Mouse (Mus musculus) forebrain, embryonic 14.5 days (tissue): ENCODE data around the gene Myrfl. TPM values are rescaled to one million over a fixed set of nuclear protein-coding genes. Genes with fewer than 3 reads are reported as not detected.

ENCODE experiments used
- ATAC-seq: fragments of 200-750 bp; cut with Nextera tagmentation; 2 replicates; pipeline ENCODE4 v1.8.0; 2017; ENCODE audit warnings: mild to moderate bottlenecking, moderate library complexity
- DNase-seq: peaks from one replicate; pipeline ENCODE4 v3.0.0-alpha.2; 2015; ENCODE audit warnings: low spot score
- H3K27ac ChIP-seq: fragments of 300-500 bp; sonication (generic); 2 replicates; pipeline ENCODE4 v1.5.1; 2014; ENCODE audit warnings: low read depth, mild to moderate bottlenecking, control low read depth, low read length, moderate library complexity
- H3K27me3 ChIP-seq: fragments of 300-500 bp; sonication (generic); replicated peaks from 2 replicates; pipeline ENCODE4 v1.6.1; 2014; ENCODE audit warnings: low read length, control low read depth, mixed read lengths; ENCODE audit not compliant: control insufficient read depth, insufficient read depth
- H3K36me3 ChIP-seq: fragments of 300-500 bp; sonication (generic); 2 replicates; pipeline ENCODE4 v1.6.1; 2014; ENCODE audit warnings: low read length, control low read depth; ENCODE audit not compliant: control insufficient read depth, insufficient read depth
- H3K4me1 ChIP-seq: fragments of 300-500 bp; sonication (generic); 2 replicates; pipeline ENCODE4 v1.6.1; 2014; ENCODE audit warnings: antibody characterized with exemption, low read length, control low read depth; ENCODE audit not compliant: control insufficient read depth, insufficient read depth
- H3K4me2 ChIP-seq: fragments of 300-500 bp; sonication (generic); 2 replicates; pipeline ENCODE4 v1.6.1; 2014; ENCODE audit warnings: mild to moderate bottlenecking, control low read depth, low read length
- H3K4me3 ChIP-seq: fragments of 300-500 bp; sonication (generic); 2 replicates; pipeline ENCODE4 v1.5.1; 2014; ENCODE audit warnings: low read depth, low read length, control low read depth
- H3K9ac ChIP-seq: fragments of 300-500 bp; sonication (generic); 2 replicates; pipeline ENCODE4 v1.6.1; 2014; ENCODE audit warnings: mild to moderate bottlenecking, low read length, control low read depth, moderate library complexity
- H3K9me3 ChIP-seq: fragments of 300-500 bp; sonication (generic); replicated peaks from 2 replicates; pipeline ENCODE4 v1.6.1; 2016; ENCODE audit warnings: low read length, control low read depth, mixed read lengths; ENCODE audit not compliant: control insufficient read depth
- whole genome bisulfite sequencing: fragments of 180-500 bp; shearing (Covaris S2); extraction: QIAGEN DNeasy Blood & Tissue Kit; methylation state at CpG from one replicate; pipeline ENCODE4 v1.1.7; 2014; 5-methylcytosine and 5-hydroxymethylcytosine counted together
- polyA plus RNA-seq: library from polyadenylated mRNA; unstranded; fragments of >200 nt; fragmentation: Nextera tagmentation; extraction: Ambion mirVana; gene quantifications from 2 replicates; pipeline ENCODE4 v1.2.1, GENCODE M21; 2014

The Myrfl gene
- polyA plus RNA-seq, 1 experiment from 2014 or later, result 0.06 TPM

DNA sequence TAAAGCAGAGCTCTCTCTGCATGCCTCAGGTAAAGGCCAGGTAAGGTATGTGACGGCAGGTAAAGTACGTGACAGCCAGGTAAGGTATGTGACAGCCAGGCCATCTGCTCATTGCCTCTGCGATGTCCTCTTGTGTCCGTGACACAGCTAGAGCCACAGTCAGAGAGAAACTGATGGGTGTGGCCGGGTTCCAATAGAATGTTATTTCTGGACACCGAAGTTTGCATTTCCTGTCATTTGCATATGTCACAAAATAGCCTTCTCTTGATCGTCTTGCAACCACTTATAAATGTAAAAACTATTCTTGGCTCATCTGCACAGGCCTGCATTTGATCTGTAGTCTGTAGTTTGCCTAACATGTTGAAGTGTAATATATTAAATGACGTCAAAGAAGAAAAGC is 154.5 kb downstream of the Myrfl start:
- 93% methylated on average over 8 of the region's 8 CpGs for WGBS
- no peak overlapping the region for H3K4me3 ChIP-seq
- H3K4me1 ChIP-seq, result no peaks in the 10 kb centered on the region
- DNase-seq (no peak), ATAC-seq (no peak)
- no peaks in the 10 kb centered on the region for H3K27me3 ChIP-seq
- no peaks in the 10 kb centered on the region for H3K36me3 ChIP-seq
- no peak overlapping the region for H3K4me2 ChIP-seq
- H3K27ac ChIP-seq, result no peak overlapping the region
- no peak overlapping the region for H3K9ac ChIP-seq
- no peaks in the 10 kb centered on the region for H3K9me3 ChIP-seq

DNA sequence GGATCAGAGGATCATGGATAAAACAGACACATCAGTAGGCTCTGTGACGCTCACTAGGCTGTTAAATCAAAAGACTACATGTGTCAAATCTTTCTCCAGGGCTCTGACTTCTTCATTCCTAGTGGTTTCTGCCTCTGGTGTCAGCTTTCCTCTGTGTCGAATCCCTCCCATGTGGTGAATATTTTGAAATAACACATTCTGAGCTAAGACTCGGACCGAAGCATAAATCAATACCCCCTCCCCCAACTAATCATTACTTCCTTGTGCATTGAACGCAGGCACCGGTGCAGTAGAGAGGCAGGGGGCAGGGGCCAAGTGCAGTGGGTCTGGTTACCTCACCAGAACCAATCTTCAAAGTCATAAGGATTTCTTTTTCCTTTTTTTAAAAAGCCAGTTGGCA is 155.4 kb downstream of the Myrfl start:
- no peaks in the 10 kb centered on the region for H3K36me3 ChIP-seq
- no peak for ATAC-seq
- no peak overlapping the region for H3K4me3 ChIP-seq
- no peak overlapping the region for H3K9ac ChIP-seq
- H3K27ac ChIP-seq, result no peak overlapping the region
- no peaks in the 10 kb centered on the region for H3K4me1 ChIP-seq
- no peaks in the 10 kb centered on the region for H3K9me3 ChIP-seq
- WGBS, result 88% methylated on average over 6 of the region's 6 CpGs
- DNase-seq, result no peak
- H3K4me2 ChIP-seq, result no peak overlapping the region
- H3K27me3 ChIP-seq, result no peaks in the 10 kb centered on the region

GRCm38 (mm10) chr10:116740073-116740472 is 156.6 kb downstream of the Myrfl start:
- no peak for ATAC-seq
- Histone ChIP-seq H3K4me3 (no peak overlapping the region), H3K4me1 (no peaks in the 10 kb centered on the region), H3K9ac (no peak overlapping the region), H3K27me3 (no peaks in the 10 kb centered on the region), H3K27ac (no peak overlapping the region), H3K9me3 (no peaks in the 10 kb centered on the region), H3K4me2 (no peak overlapping the region), H3K36me3 (no peaks in the 10 kb centered on the region)
- peak; percentile 14 for DNase-seq
- WGBS, result 84% methylated on average over 7 of the region's 7 CpGs

- Histone ChIP-seq H3K27me3 (no peaks in the 10 kb centered on the region), H3K4me2 (no peak overlapping the region), H3K9me3 (no peaks in the 10 kb centered on the region), H3K27ac (no peak overlapping the region), H3K4me3 (no peak overlapping the region), H3K4me1 (no peaks in the 10 kb centered on the region), H3K9ac (no peak overlapping the region), H3K36me3 (no peaks in the 10 kb centered on the region)
- no peak for DNase-seq
- 90% methylated on average over 8 of the region's 8 CpGs for WGBS
- ATAC-seq, result no peak
Measured at GRCm38 (mm10) chr10:116738533-116738932, 158.2 kb downstream of the Myrfl start.

- 86% methylated on average over 8 of the region's 8 CpGs for WGBS
- no peaks in the 10 kb centered on the region for H3K9me3 ChIP-seq
- no peak overlapping the region for H3K4me2 ChIP-seq
- ATAC-seq (no peak), DNase-seq (peak; percentile 26)
- no peaks in the 10 kb centered on the region for H3K36me3 ChIP-seq
- H3K9ac ChIP-seq, result no peak overlapping the region
- no peak overlapping the region for H3K4me3 ChIP-seq
- H3K27me3 ChIP-seq, result no peaks in the 10 kb centered on the region
- no peaks in the 10 kb centered on the region for H3K4me1 ChIP-seq
- no peak overlapping the region for H3K27ac ChIP-seq
Measured at GRCm38 (mm10) chr10:116735607-116736006, 161.1 kb downstream of the Myrfl start.

DNA sequence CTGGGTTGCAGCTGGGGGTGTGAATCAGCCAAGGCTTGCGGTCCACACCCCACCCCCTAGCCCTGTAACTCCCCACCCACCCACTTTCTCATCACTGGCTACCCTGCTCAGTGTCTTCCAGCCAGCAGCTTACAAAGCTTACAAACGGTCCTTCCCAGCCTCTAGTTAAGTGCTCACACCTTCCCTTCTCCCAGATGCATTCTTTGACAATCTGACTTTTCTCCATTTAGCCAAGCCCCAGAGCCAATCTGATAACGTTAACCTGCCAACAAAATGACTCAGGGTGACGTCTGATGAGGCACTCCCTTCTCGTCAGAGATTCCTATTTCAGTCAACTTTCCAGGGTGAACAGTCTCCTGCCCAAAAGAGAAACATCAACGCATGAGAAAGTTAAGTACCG is 163.1 kb downstream of the Myrfl start:
- 85% methylated on average over 7 of the region's 7 CpGs for WGBS
- ATAC-seq (no peak), DNase-seq (no peak)

GRCm38 (mm10) chr10:116730033-116730652 is 166.6 kb downstream of the Myrfl start:
- Histone ChIP-seq H3K36me3 (no peaks in the 10 kb centered on the region), H3K4me3 (no peak overlapping the region), H3K4me1 (no peaks in the 10 kb centered on the region), H3K27ac (no peak overlapping the region), H3K4me2 (no peak overlapping the region), H3K9me3 (no peaks in the 10 kb centered on the region), H3K27me3 (no peaks in the 10 kb centered on the region), H3K9ac (no peak overlapping the region)
- ATAC-seq (peak; percentile 50; the same call in 1 of the 2 replicates), DNase-seq (peak; percentile 4)
- WGBS, result 58% methylated on average over 10 of the region's 10 CpGs

More for the DNA sequence above, 163.1 kb downstream of the Myrfl start:
- Histone ChIP-seq H3K9ac (no peak overlapping the region), H3K36me3 (no peaks in the 10 kb centered on the region), H3K9me3 (no peaks in the 10 kb centered on the region), H3K4me1 (no peaks in the 10 kb centered on the region), H3K27ac (no peak overlapping the region), H3K4me3 (no peak overlapping the region), H3K27me3 (no peaks in the 10 kb centered on the region), H3K4me2 (no peak overlapping the region)

- Histone ChIP-seq H3K27me3 (no peaks in the 10 kb centered on the region), H3K9ac (no peak overlapping the region), H3K27ac (no peak overlapping the region), H3K36me3 (no peaks in the 10 kb centered on the region), H3K4me3 (no peak overlapping the region), H3K4me2 (no peak overlapping the region), H3K9me3 (no peaks in the 10 kb centered on the region), H3K4me1 (no peaks in the 10 kb centered on the region)
- WGBS, result 83% methylated on average over 8 of the region's 10 CpGs
- no peak for DNase-seq
- ATAC-seq, result no peak
Measured at GRCm38 (mm10) chr10:116728860-116729259, 167.9 kb downstream of the Myrfl start.

- no peak overlapping the region for H3K9ac ChIP-seq
- no peaks in the 10 kb centered on the region for H3K4me1 ChIP-seq
- H3K4me2 ChIP-seq, result no peak overlapping the region
- no peak overlapping the region for H3K27ac ChIP-seq
- H3K27me3 ChIP-seq, result no peaks in the 10 kb centered on the region
- no peak overlapping the region for H3K4me3 ChIP-seq
- DNase-seq (no peak), ATAC-seq (no peak)
- H3K36me3 ChIP-seq, result no peaks in the 10 kb centered on the region
- no peaks in the 10 kb centered on the region for H3K9me3 ChIP-seq
- WGBS, result 26% methylated on average over 14 of the region's 14 CpGs
Measured at GRCm38 (mm10) chr10:116727702-116728298, 168.9 kb downstream of the Myrfl start.
